Mouse (Mus musculus) c-Kit-negative CD71-positive TER-119-positive erythroid progenitor cells, embryonic 14.5 days (primary cell): ENCODE results near the gene Myo1c.

Experiments
- DNase-seq: peaks from one replicate; pipeline ENCODE4 v3.0.0-alpha.2; 2013; ENCODE audit warnings: low read depth, low spot score

Myo1c gene

DNA sequence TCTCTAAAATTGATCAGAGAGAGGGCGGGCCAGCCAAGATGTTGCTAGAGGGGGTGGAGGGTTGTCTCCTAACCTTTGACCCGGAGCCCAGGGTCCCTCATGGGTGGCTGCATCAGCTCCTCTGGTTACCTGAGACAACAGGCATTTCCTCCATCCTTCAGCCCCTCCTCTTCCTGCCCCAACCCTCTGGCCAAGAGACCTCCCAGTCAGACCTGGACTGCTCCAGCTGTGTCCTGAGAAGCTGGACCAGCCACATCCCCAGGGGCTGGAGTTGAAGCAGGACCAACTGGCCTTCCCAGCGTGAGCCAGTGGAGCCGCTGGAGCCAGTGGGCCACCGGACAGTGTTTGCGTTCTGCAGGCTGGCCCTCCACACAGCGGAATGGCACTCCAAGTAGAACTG lies at the start of gene Myo1c:
Gene Myo1c, plus strand, starts transcription at position 194 of the 400 bp plus-strand sequence.
- DNase-seq = no peak

DNA sequence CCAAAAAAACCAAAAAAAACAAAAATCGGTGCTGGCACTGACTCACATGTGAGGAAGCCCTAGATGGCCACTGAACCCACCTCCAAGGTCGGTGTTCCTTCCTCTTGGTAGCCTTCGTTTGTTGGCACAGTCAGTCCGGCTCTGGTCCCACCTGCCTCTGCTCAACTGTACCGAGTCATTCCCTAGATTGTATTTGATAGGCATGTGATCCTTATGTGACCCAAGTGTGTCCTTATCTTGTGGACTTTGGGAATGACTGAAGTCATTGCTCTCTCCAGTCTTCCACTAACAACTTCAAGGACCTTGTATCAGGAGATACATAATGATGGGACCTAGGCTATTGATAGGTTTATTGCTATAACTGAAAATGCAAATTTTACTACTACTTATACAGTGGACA lies 45.5 kb upstream of the Myo1c start:
- DNase-seq = no peak

DNA sequence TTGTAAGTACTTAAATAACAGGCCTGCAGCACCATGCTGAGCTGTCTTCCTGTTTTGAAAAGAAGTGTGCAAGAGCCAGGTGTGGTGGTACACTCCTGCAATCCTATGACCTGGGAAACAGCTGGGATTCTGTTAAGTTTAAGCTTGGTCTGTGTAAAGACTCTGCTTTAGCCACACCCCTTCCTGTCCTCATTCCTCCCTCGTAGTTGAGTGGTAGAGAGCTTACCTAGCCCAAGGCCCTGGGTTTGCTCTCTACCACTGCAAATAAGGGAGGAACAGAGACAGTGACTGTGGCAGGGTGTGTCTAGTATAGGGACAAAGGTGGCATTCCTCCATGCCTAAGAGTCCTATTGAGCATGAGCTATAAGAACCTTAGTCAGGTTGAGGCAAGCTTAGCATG lies 45.0 kb upstream of the Myo1c start:
- no peak for DNase-seq

DNA sequence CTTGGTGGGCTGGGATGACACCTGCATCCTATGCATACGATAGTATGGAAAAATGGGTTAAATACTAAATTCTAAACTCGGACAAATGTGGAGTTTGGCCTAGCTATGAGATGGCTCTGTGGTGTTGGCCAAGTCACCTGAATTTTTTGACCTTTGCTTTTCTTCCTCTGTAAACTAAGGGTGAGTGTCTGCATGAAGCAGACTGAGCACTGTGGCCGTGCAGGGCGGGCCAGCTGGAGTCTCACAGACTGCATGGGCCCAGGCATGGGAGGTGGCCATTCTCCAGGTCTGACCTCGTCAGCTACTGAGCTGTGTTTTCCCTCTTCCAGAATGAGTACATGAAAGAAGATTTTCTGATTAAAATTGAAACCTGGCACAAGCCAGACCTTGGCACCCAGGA lies 41.5 kb upstream of the Myo1c start:
- DNase-seq = no peak

DNA sequence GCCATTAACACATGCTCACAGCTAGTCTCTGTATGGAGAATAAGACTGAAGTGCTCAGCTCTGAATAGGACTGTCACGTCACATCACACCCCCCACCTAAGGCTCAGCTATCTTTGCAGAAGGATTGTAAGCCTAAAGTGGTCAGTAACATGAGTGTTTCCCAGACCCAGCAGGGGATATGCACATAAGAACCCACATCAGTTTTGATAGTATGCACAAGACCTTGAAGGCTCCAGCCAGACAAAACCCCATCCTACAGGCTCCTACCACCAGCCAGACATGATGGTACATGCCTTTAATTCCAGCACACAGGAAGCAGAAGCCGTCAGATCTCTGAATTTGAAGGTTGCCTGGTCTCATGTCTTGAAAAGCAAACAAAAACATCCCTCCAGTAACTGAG lies 40.3 kb upstream of the Myo1c start:
- DNase-seq = no peak

DNA sequence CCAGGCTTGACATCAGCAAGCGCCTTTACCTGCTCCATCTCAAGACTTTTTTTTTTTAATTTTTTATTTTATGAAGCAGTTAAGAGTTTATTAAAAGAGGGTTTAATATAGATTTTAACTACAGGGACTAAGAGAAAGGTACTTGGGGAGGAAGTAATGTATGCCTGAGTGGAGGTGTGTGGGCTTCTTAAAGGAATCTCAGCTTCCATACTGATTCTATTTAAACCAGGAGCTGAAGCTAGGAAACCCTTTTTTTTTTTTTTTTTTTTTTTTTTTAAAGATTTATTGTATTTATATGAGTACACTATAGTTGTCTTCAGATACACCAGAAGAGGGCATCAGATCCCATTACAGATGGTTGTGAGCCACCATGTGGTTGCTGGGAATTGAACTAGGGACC lies 35.5 kb upstream of the Myo1c start:
- no peak for DNase-seq

DNA sequence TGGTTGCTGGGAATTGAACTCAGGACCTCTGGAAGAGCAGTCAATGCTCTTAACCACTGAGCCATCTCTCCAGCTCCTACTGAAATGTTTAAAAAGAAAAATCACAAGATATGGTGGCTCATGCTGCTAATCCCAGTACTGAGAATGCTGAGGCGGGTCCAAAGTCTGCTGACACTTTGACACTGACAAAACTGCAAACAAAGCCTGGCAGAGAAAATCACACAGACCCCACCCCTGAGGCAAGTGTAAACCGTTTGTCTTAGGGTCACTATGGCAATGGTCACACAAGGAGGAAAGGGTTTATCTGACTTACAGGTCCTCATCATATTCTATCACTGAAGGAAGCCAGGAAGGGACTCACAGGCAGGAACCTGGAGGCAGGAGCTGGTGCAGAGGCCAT lies 34.7 kb upstream of the Myo1c start:
- DNase-seq = no peak

DNA sequence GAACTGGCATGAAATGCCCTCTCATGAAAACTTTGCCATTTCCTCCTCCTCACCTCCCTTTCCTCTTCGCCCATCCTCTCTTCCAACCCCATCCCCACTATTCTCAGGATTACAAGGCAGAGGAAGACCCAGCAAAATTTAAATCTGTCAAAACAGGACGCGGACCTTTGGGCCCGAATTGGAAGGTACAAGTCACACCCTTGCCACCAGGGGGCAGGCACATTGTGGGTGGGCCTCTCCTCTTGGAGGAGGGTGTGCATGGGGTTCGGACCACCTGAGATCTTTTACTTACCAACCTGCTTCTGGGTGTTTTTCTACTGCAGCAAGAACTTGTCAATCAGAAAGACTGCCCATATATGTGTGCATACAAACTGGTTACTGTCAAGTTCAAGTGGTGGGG lies 31.2 kb upstream of the Myo1c start:
- no peak for DNase-seq

DNA sequence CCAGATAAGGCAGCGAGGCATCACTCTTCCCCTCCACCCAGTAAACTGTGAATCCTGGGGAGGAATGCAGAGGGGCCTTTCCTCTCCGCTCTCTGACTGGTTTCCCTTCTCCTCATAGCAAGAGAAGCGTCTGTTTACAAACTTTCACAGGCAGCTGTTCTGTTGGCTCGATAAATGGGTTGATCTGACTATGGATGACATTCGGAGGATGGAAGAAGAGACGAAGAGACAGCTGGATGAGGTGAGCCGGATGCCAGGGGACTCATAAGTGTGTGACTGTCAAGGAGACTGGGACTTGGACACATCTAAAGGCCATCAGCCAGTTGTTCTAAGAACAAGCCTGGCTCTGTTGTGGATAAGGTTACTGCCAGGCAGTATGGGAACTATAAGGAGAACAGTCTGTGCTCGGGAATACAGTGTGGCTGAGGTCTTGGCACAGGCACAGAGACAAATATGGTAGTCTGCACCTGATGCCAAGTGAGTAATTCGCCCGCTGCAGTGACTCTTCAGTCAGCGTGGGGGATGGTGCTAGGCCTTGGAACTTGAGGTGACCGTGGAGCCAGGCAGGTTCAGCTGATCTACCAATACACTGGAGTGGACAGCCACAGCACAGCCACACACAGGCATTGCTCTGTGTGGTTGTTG lies 30.0 kb upstream of the Myo1c start:
- DNase-seq = no peak

DNA sequence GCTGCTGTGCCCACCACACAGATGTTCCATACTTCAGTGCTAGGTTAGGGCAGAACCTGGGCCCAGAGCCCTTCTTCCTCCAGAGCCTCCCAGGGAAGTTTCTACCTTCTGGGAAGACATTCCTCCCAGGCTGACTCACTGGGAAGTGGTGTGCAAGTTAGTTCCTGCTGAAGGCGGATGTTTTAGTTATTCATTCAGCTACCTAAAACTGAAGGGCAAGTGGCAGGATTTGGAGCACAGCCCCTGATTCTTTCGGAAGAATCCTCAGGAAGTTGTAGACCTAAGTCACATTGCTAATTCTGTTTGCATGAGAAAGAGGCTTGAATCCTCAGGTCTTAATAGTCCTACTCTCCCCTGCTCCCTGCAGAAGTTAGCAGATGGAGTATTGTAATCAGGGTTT lies 28.9 kb upstream of the Myo1c start:
- no peak for DNase-seq

DNA sequence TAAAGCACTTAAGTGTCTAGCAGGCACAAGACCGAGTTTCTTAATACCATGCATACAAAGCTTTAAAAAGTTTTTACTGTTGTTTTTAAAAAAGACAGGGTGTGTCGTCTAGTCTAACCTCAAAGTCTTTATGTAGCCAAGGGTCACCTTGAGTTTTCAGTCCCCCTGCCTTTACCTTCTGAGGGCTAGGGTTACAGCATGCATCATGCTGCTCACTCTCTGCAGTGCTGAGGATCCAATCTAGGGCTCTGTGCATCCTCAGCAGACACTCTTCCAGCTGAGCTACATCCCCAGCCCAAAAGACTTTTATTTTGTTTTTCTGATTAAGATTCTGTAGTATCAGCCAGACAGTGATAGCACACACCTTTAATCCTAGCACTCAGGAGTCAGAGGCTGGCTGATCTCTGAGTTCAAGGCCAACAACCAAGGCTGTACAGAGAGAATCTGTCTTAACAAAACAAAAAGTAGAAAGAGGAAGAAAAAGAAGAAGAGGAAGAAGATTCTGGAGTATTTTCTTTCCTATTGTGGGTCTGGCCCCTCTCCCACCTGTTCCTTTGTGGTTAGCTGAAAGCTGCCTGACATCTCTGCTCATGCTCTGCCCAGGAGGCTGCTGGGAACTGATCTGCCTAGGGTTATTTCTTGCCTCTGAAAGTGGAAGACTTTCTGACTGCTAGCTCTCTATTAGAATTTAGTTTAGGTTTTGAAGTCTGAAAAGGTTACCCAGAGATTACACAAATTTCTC lies 27.5 kb upstream of the Myo1c start:
- DNase-seq = no peak

DNA sequence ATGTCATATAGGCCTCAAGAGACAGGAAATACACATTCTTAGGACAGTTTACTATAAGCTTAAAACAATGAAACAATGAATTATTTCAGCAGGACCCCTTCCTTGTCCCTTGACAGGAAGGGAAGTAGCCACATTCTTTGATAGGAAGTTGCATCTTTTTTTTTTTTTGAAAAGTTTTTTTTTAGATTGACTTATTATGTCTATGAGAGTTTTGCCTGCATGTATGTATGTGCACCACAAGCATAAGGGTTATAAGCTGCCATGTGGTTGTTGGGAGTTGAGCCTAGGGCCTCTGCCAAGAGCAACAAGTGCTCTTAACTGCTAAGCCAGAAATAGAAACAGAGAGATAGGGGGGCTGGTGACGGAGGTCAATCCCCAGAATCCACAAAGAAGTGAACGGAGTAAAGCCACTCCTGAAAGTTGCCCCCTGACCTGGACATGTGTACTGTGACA lies 26.2 kb upstream of the Myo1c start:
- DNase-seq = no peak

DNA sequence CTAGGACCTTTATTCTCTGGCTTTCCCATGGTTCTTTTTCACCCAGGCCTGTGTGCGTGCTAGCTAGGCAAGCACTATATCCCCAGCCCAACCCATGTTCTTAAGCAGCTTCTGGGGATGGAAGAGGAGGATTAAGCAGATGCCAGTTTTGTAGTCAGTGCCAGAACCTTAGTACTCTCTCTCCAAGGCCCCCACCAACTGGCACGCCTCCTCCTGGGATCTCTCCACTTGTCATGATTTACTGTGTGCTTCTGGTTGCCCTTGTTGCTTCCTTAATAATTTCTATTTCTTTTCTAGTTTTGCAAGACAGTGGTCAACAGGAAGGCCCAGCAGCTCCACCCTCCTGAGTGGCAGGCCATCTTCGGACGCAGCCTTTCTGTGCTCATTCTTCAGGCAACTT lies 24.5 kb upstream of the Myo1c start:
- no peak for DNase-seq

DNA sequence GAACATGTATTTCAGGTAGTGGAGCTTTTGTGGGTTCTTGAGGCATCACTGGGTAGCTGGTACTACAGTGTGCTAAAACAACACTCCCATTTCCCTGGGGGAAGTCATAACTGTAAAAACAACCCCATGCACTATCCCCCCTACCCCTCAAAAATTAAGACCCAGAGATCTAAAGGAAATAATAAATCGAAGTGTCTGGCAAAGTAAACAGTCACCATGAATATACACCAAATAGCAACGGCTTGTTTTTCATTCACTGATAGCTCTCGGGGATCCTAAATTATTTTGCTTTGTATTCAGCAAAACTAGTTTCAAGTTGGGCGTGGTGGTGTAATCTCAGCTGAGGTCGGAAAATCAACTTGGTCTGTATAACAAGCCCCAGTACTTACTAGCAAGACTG lies 20.2 kb upstream of the Myo1c start:
- no peak for DNase-seq

DNA sequence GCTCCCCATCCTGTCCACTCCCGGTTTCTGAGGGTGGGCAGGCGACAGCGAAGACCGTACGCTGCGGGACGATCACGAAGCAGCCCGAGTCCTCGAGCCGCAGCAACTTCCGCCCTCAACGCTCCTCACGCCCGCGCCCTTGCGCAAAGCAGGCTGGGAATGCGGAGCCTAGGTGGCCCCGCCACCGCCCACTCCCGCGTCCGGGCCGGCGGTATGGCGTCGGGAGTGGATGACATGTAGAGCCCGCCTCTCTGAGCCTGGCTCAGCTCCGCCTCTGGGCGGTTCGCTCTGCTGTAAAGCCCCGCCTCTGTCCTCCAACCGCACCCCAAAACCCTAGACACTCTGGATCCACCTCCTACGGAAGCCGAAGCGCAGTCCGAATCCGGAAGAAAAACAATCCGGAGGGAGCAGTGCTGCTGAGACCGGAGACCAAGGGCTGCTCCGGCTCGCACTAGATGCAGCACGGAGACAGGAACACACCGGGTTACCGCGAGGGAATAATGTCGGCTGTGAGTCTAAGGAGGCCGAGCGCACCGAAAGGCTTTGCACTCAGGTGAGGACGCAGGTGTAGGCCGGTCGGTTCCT lies 19.6 kb upstream of the Myo1c start, which contains the start of gene Inpp5k:
Gene Inpp5k, plus strand, starts transcription at position 344 of the 585 bp plus-strand sequence.
- DNase-seq = peak; percentile 96

DNA sequence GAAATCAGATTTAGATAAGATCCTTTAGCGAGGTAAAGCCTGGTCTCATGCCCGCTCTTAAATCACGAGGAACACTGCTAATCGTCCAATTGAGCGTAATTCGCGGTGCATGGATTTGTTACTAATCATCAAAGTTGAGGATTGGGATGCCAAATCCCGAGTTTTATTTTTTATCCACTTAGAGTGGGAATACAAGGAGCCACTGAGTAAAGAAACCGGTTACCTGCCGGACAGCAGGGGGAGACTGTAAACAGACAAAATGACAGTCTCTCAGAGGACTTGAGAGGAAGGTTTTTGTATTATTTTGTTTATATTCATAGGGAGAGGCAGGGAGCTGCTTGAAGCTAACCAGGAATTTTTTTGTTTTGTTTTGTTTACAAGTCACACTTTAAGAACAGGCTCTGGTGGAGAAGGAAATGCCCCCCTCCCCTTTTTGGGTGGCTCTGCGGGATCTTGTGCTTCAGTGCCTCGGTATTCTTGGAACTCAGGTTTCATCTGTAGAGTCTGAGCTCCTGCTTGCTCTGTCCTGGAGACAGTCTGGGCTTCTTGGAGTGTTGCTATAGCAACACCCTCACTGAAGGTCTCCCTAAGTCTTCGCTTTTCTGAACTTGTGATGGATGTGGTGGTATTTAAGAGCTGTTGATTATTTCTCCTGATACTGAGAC lies 18.6 kb upstream of the Myo1c start:
- no peak for DNase-seq

DNA sequence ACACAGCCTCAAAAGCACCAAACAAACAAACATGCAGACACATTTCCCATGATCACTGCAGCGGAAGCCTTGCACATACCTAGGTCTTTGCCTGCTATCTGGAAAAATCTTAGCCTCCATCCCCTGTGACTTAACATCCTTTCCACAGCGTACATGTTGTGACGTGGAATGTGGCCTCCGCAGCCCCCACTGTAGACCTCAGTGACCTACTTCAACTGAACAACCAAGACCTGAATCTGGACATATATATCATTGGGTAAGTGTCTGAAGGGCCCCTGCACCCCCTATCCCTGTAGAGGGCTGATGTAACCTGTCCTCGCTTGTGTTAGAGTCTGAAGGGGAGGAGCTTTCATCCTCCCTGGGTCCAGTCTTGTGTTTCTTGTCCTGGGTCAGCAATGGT lies 17.4 kb upstream of the Myo1c start:
- DNase-seq = no peak

DNA sequence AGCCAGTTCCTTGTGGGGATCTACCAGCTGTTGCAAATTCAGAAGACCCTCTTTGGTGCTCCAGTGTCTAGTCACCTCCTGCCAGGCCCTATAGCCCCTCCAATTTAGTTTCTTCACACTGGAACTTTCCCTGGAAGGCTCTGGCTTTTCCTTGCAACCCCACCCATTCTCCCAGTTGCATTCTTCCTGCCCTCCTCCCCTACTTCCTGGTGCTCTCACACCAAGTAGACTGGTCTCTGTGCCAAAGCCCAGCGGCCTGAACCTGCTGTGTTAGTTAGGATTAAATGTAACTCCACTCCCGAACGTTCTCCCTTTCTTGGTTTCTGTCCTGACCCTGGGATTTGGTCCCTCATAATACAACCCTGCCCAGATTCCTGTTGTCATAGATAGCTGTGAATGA lies 15.5 kb upstream of the Myo1c start:
- DNase-seq = no peak

DNA sequence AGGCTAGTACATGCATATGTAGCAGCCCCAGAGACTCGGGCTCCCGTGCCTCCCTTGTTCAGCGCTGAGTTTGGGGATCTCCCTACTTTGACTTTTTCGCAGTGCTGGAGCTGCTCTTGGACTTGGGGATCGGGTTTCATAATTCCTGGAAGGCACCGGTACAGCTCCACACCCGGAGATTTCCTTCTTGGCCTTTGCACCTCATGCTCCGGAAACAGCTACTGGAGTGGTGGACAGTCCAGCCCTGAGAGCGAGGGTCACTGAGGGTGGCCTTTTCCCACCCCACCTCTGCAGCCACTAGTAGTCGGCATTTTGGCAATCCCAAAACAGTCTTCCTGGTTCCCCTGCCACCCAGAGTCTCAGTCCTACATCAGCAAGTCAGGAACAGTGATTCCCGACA lies 15.0 kb upstream of the Myo1c start:
- no peak for DNase-seq

DNA sequence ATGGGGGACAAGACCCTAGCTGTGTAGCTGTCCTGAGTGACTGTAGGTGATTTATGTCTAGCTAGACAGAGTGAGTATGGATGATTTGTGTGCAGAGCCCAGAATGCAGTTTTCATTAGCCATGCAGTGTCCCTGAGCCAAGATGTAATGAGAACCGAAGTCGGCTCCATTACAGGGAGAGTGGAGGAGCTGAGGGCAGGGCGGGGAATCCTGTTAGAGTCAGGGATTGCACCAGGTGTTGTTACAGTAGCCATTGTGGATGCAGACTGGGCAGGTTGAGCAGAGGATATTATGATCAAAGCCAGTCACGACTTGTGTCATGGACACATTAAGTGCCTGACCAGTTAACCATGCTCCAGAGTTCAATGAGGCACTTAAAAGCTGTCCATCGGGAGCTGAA lies 7.0 kb upstream of the Myo1c start:
- no peak for DNase-seq

DNA sequence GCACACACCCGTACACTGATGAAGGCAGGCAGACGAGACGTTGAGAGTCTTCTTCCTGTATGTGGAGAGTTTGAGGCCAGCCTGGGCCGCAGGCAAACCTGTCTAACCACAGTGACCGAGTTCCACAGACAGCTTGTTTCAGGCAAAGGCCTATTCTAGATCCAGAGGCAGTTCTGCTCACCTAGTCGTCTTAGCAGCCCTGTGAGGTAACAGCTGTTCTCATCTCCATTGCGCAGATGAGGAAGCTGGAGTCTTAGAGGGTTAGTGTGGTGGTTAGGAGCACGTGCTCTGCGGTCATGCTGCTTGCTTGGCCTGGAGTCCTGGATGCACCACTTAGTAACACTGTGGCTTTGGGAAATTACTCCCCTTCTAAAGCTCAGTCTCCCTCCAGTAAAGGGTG lies 5.6 kb upstream of the Myo1c start:
- DNase-seq = no peak

DNA sequence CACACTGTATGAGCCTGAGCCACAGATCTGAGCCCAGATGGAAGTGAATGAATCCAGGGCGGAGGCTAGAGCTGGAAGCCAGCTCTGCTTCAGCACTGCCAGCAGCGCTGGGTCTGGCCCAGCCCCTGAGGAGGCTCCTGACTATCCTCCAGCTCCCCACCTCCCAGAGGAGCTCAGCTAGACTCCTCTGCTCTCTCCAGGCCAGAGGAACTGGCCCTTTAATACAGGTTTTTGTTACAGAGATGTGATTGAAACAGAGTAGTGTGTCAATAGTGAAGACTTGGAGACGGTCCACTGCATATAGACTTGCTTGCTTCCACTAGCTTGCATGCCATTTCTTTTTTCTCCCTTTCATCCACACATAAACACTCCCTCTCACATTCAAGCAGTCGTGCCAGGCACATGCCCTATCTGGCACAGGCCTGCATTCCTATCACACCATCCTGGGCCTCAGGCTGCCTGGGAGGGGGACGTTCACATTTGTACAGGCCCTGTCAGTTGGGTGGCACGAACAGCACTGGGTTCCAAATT lies 2.6 kb upstream of the Myo1c start:
- DNase-seq = no peak
